Comparison of ENCODE assay signal across 13 mouse cellular contexts in the genomic region with DNA sequence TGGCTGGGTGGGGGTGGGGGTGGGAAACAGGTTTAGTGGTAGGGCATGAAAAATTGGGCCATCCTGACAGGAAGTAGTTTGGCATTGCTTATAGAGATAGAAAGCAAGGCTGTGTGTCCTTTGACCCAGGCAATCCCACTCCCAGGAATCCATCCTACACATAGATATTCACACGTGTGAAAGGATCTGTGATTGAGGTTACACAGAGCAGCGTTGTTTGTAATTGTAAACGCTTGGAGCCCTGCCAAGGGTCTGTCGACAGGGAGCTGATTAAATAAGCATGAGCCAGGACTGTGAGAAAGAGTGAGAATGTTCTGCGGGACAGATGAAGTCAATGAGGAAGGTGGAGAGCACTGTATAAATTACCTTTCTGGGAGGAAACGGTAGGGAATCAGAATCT. TPM values are rescaled to one million over a fixed set of nuclear protein-coding genes. Genes with fewer than 3 reads are reported as not detected.
A peak's percentile ranks its signal among the peaks of the same experiment; 100 is the strongest.
DNase-seq lines count a peak whose midpoint lies in the region; ATAC-seq lines count a peak whose summit lies in the region.
"Had no signal": no experiment of that assay in that cellular context is flagged by ENCODE, and none has a peak within 500 bp of the region (broad histone marks: within the 10 kb centered on the region; RNA-seq: fewer than 3 reads in every experiment).

No protein-coding gene starts in this region.

- no peaks in the 10 kb centered on the region for H3K27me3 ChIP-seq in neural tube, embryonic 13.5 days
- H3K27me3 ChIP-seq in heart, embryonic 14.5 days (ENCODE audit: control insufficient read depth, insufficient read depth, low read length), result no peaks in the 10 kb centered on the region
- H3K27me3 ChIP-seq in midbrain, embryonic 15.5 days (replicated peaks), result no peaks in the 10 kb centered on the region
- H3K27me3 ChIP-seq: hindbrain, embryonic 15.5 days had no signal

- peak overlapping the region; percentile 28; the same call in 1 of the 2 replicates for H3K27ac ChIP-seq in neural tube, embryonic 13.5 days (replicated peaks)
- H3K27ac ChIP-seq in heart, embryonic 14.5 days (replicated peaks in 1 of 2; ENCODE audit: control insufficient read depth in 1 of 2, insufficient read depth in 1 of 2, low read depth in 2 of 2, low read length in 2 of 2), result peak overlapping the region; percentile 27 to 61; a peak in 3 of 4 replicates
- no peak overlapping the region for H3K27ac ChIP-seq in midbrain, embryonic 15.5 days

- 18% methylated on average over 6 of the region's 6 CpGs for WGBS in neural tube, embryonic 13.5 days
- 5% methylated on average over 6 of the region's 6 CpGs for WGBS in heart, embryonic 14.5 days
- 20% methylated on average over 6 of the region's 6 CpGs for WGBS in midbrain, embryonic 15.5 days

- peak; percentile 26 to 35 for DNase-seq in gastrocnemius, adult 8-10 months (ENCODE audit: low spot score in 2 of 2)
- DNase-seq in gastrocnemius, postnatal 14 days, result no peak
- no peak for DNase-seq in neural tube, embryonic 10.5 days (ENCODE audit: extremely low spot score, low spot score)
- DNase-seq in urinary bladder, postnatal 14 days (ENCODE audit: low spot score), result no peak
- DNase-seq in spleen, postnatal 14 days (ENCODE audit: low spot score in 2 of 2), result no peak
- DNase-seq: adrenal gland, adult 2 months; cerebellum, postnatal 36 days; layer of hippocampus, postnatal 36 days; lung, postnatal 36 days had no signal

- H3K36me3 ChIP-seq in neural tube, embryonic 13.5 days, result no peaks in the 10 kb centered on the region
- H3K36me3 ChIP-seq in heart, embryonic 14.5 days (ENCODE audit: control insufficient read depth, insufficient read depth, low read length), result no peaks in the 10 kb centered on the region
- H3K36me3 ChIP-seq in midbrain, embryonic 15.5 days (replicated peaks), result no peaks in the 10 kb centered on the region
- H3K36me3 ChIP-seq: hindbrain, embryonic 15.5 days had no signal

- H3K9me3 ChIP-seq in neural tube, embryonic 13.5 days, result peaks cover 3% of the 10 kb centered on the region; the same call in 1 of the 2 replicates
- H3K9me3 ChIP-seq in heart, embryonic 14.5 days (ENCODE audit: control insufficient read depth, low read length), result no peaks in the 10 kb centered on the region
- no peaks in the 10 kb centered on the region for H3K9me3 ChIP-seq in midbrain, embryonic 15.5 days
- H3K9me3 ChIP-seq: hindbrain, embryonic 15.5 days had no signal

- intact Hi-C loops in gastrocnemius, postnatal 14 days (cut with DNase I; ENCODE audit: low total_unique reads), result no loop called here

- ATAC-seq in neural tube, embryonic 13.5 days (ENCODE audit: low read depth), result peak; percentile 79; the same call in 1 of the 2 replicates
- ATAC-seq in heart, embryonic 14.5 days (ENCODE audit: insufficient number of reproducible peaks, insufficient read depth, low FRiP score, low read depth), result peak; percentile 73; the same call in 1 of the 2 replicates
- peak; percentile 84 for ATAC-seq in midbrain, embryonic 15.5 days (replicated peaks)

- H3K9ac ChIP-seq in neural tube, embryonic 13.5 days, result no peak overlapping the region
- H3K9ac ChIP-seq in heart, embryonic 14.5 days (ENCODE audit: low read length), result no peak overlapping the region
- H3K9ac ChIP-seq in midbrain, embryonic 15.5 days, result no peak overlapping the region
- H3K9ac ChIP-seq: hindbrain, embryonic 15.5 days had no signal

- no peak overlapping the region for H3K4me2 ChIP-seq in neural tube, embryonic 13.5 days
- H3K4me2 ChIP-seq in heart, embryonic 14.5 days (ENCODE audit: low read length), result peak overlapping the region; percentile 42
- no peak overlapping the region for H3K4me2 ChIP-seq in midbrain, embryonic 15.5 days
- H3K4me2 ChIP-seq: hindbrain, embryonic 15.5 days had no signal

- no peak overlapping the region for H3K4me3 ChIP-seq in neural tube, embryonic 13.5 days
- no peak overlapping the region for H3K4me3 ChIP-seq in heart, embryonic 14.5 days (ENCODE audit: control insufficient read depth in 1 of 2, insufficient read depth in 1 of 2, low read depth in 1 of 2, low read length in 2 of 2)
- no peak overlapping the region for H3K4me3 ChIP-seq in midbrain, embryonic 15.5 days
- H3K4me3 ChIP-seq: hindbrain, embryonic 15.5 days had no signal

- H3K4me1 ChIP-seq in neural tube, embryonic 13.5 days (replicated peaks), result peaks cover 13% of the 10 kb centered on the region
- H3K4me1 ChIP-seq in heart, embryonic 14.5 days (ENCODE audit: control insufficient read depth in 2 of 2, insufficient read depth in 2 of 2, low read length in 2 of 2), result peaks cover 13 to 17% of the 10 kb centered on the region in 2 experiments
- H3K4me1 ChIP-seq in midbrain, embryonic 15.5 days, result peaks cover 11% of the 10 kb centered on the region; the same call in 1 of the 2 replicates

RNA-seq across cellular contexts. Expression of a gene that starts 46.0 kb away (rescaled TPM):
- 10 to 100 TPM; 21.2 to 24.9 (median 22.0) TPM for total RNA-seq in gastrocnemius, adult 8-10 months (2022)
- 10 to 100 TPM; 17.4 to 18.2 TPM for total RNA-seq in gastrocnemius, postnatal 14 days (2021)
- 26.5 and 28.4 TPM in 2 replicates for polyA plus RNA-seq in neural tube, embryonic 13.5 days (2015; fragmentation: Nextera tagmentation; extraction: Ambion mirVana)
- 27.1 and 28.6 TPM in 2 replicates for polyA plus RNA-seq in heart, embryonic 14.5 days (2014; fragmentation: Nextera tagmentation; extraction: Ambion mirVana)
- polyA plus RNA-seq in midbrain, embryonic 15.5 days (2015; fragmentation: Nextera tagmentation; extraction: Ambion mirVana), result 28.1 and 29.5 TPM in 2 replicates

Comparison
In these comparisons a context has a peak if more than half of its experiments do, and no peak if none do; other contexts are left out.
1. DNase-seq: peak in gastrocnemius, adult 8-10 months (2 of 2); none in gastrocnemius, postnatal 14 days (single experiment), neural tube, embryonic 10.5 days (single experiment), urinary bladder, postnatal 14 days (single experiment) and spleen, postnatal 14 days (0 of 2).
2. Peak in every context shown above with its lines, with median percentiles within 50 percentile points of each other: ATAC-seq.